ENCODE assay signal across 25 mouse cellular contexts in genomic region chr19:4891798-4892197, GRCm38 (mm10). TPM values are rescaled to one million over a fixed set of nuclear protein-coding genes. Genes with fewer than 3 reads are reported as not detected.
DNase-seq lines count a peak whose midpoint lies in the region; ATAC-seq lines count a peak whose summit lies in the region.
"Had no signal": no experiment of that assay in that cellular context is flagged by ENCODE, and none has a peak within 500 bp of the region (broad histone marks: within the 10 kb centered on the region; RNA-seq: fewer than 3 reads in every experiment).

No protein-coding gene starts in this region.

- peak; percentile 30 to 31 for DNase-seq in spleen, postnatal 36 days (ENCODE audit: low spot score in 2 of 2)
- no peak for DNase-seq in spleen, postnatal 14 days (ENCODE audit: low spot score in 2 of 2)
- peak; percentile 75 for DNase-seq in liver, embryonic 13.5 days
- no peak for DNase-seq in B cell, adult 2 months
- DNase-seq in limb, embryonic 10.5 days (ENCODE audit: low spot score): no peak
- DNase-seq in cerebellum, adult 9-10 months: no peak
- DNase-seq: adrenal gland, adult 2 months; cerebellum, adult 18-20 months; cerebellum, postnatal 25 days; embryo, embryonic 11 days; gastrocnemius, postnatal 36 days; kidney, adult 2 months; kidney, postnatal 10 days; layer of hippocampus, postnatal 36 days; lung, adult 2 months; lung, postnatal 14 days; right cerebral cortex, postnatal 14 days had no signal

- no peaks in the 10 kb centered on the region for H3K27me3 ChIP-seq in liver, embryonic 13.5 days
- no peaks in the 10 kb centered on the region for H3K27me3 ChIP-seq in limb, embryonic 10.5 days (ENCODE audit: low read depth, poor library complexity, severe bottlenecking)
- H3K27me3 ChIP-seq: forebrain, embryonic 12.5 days; limb, embryonic 12.5 days; midbrain, embryonic 13.5 days had no signal

- H3K4me1 ChIP-seq in liver, embryonic 13.5 days (replicated peaks): peaks cover 32% of the 10 kb centered on the region
- H3K4me1 ChIP-seq in limb, embryonic 10.5 days: no peaks in the 10 kb centered on the region
- H3K4me1 ChIP-seq: forebrain, embryonic 12.5 days; limb, embryonic 12.5 days; midbrain, embryonic 13.5 days had no signal

- peak overlapping the region; percentile 38 for H3K4me2 ChIP-seq in liver, embryonic 13.5 days
- H3K4me2 ChIP-seq: forebrain, embryonic 12.5 days; hindbrain, embryonic 14.5 days; limb, embryonic 12.5 days; midbrain, embryonic 13.5 days had no signal

- peak overlapping the region; percentile 16 for H3K4me3 ChIP-seq in liver, embryonic 13.5 days (replicated peaks)
- no peak overlapping the region for H3K4me3 ChIP-seq in limb, embryonic 10.5 days
- H3K4me3 ChIP-seq: forebrain, embryonic 12.5 days; limb, embryonic 12.5 days; midbrain, embryonic 13.5 days had no signal

- H3K36me3 ChIP-seq in liver, embryonic 13.5 days: no peaks in the 10 kb centered on the region
- H3K36me3 ChIP-seq in limb, embryonic 10.5 days: peaks cover 16% of the 10 kb centered on the region

- ATAC-seq in erythroblast, adult 5-6 weeks (replicated peaks; ENCODE audit: low FRiP score, poor library complexity, severe bottlenecking): peak; percentile 85
- ATAC-seq in liver, embryonic 13.5 days (ENCODE audit: low read depth): peak; percentile 97
- peak; percentile 87 for ATAC-seq in megakaryocyte-erythroid progenitor cell, adult 5-6 weeks (replicated peaks; ENCODE audit: low FRiP score, low TSS enrichment, poor library complexity, severe bottlenecking)
- ATAC-seq: CD4-positive, CD25-positive, alpha-beta regulatory T cell, adult 4 months; midbrain, embryonic 13.5 days had no signal

- H3K9ac ChIP-seq in liver, embryonic 13.5 days: peak overlapping the region; percentile 57
- H3K9ac ChIP-seq: forebrain, embryonic 12.5 days; hindbrain, embryonic 14.5 days; limb, embryonic 12.5 days; midbrain, embryonic 13.5 days had no signal

- H3K27ac ChIP-seq in liver, embryonic 13.5 days: peak overlapping the region; percentile 88
- no peak overlapping the region for H3K27ac ChIP-seq in limb, embryonic 10.5 days
- H3K27ac ChIP-seq: forebrain, embryonic 12.5 days; hindbrain, embryonic 14.5 days; limb, embryonic 12.5 days; midbrain, embryonic 13.5 days had no signal

- WGBS in liver, embryonic 13.5 days (ENCODE audit: insufficient replicate concordance): 20% methylated on average over 3 of the region's 3 CpGs
- whole genome bisulfite sequencing in limb, embryonic 10.5 days: 83% methylated on average over 3 of the region's 3 CpGs

- H3K9me3 ChIP-seq in liver, embryonic 13.5 days (replicated peaks): no peaks in the 10 kb centered on the region
- H3K9me3 ChIP-seq in limb, embryonic 10.5 days (replicated peaks): no peaks in the 10 kb centered on the region
- H3K9me3 ChIP-seq: forebrain, embryonic 12.5 days; limb, embryonic 12.5 days; midbrain, embryonic 13.5 days had no signal

RNA-seq across cellular contexts. Expression of gene Zdhhc24, which starts 13.3 kb away (rescaled TPM):
- 4.0 and 12.1 TPM in 2 replicates for total RNA-seq in erythroblast, adult 5-6 weeks (2015; ENCODE audit: low replicate concordance)
- total RNA-seq in erythroblast, adult 5-6 weeks (2017; ENCODE audit: low replicate concordance): 9.6 and 10.5 TPM in 2 replicates
- 11.2 and 11.5 TPM in 2 replicates for polyA plus RNA-seq in liver, embryonic 13.5 days (2015; fragmentation: Nextera tagmentation; extraction: Ambion mirVana)
- 16.5 and 20.3 TPM in 2 replicates for total RNA-seq in megakaryocyte-erythroid progenitor cell, adult 5-6 weeks (2014; fragmentation: Nextera tagmentation)
- 8.8 and 13.2 TPM in 2 replicates for total RNA-seq in megakaryocyte-erythroid progenitor cell, adult 5-6 weeks (2017)
- 7.0 and 8.5 TPM in 2 replicates for polyA plus RNA-seq in limb, embryonic 10.5 days (2016; fragmentation: Nextera tagmentation; extraction: Ambion mirVana)

RNA-seq across cellular contexts. Expression of gene Actn3, which starts 14.1 kb away (rescaled TPM):
- total RNA-seq in erythroblast, adult 5-6 weeks (2015; ENCODE audit: low replicate concordance): not detected in 2 replicates
- total RNA-seq in erythroblast, adult 5-6 weeks (2017; ENCODE audit: low replicate concordance): 0.56 TPM in 1 of 2 replicates, not detected in the other
- 0.74 and 0.82 TPM in 2 replicates for polyA plus RNA-seq in liver, embryonic 13.5 days (2015; fragmentation: Nextera tagmentation; extraction: Ambion mirVana)
- 2.2 and 4.0 TPM in 2 replicates for total RNA-seq in megakaryocyte-erythroid progenitor cell, adult 5-6 weeks (2014; fragmentation: Nextera tagmentation)
- 1.0 TPM in 1 of 2 replicates, not detected in the other for total RNA-seq in megakaryocyte-erythroid progenitor cell, adult 5-6 weeks (2017)
- polyA plus RNA-seq in limb, embryonic 10.5 days (2016; fragmentation: Nextera tagmentation; extraction: Ambion mirVana): 1.6 and 2.7 TPM in 2 replicates
- polyA plus RNA-seq: CD4-positive, CD25-positive, alpha-beta regulatory T cell, adult 4 months had no signal

RNA-seq across cellular contexts. Expression of gene Bbs1, which starts 14.6 kb away (rescaled TPM):
- total RNA-seq in erythroblast, adult 5-6 weeks (2015; ENCODE audit: low replicate concordance): 0.84 and 1.5 TPM in 2 replicates
- 0.42 and 1.2 TPM in 2 replicates for total RNA-seq in erythroblast, adult 5-6 weeks (2017; ENCODE audit: low replicate concordance)
- polyA plus RNA-seq in liver, embryonic 13.5 days (2015; fragmentation: Nextera tagmentation; extraction: Ambion mirVana): 0.80 and 1.1 TPM in 2 replicates
- total RNA-seq in megakaryocyte-erythroid progenitor cell, adult 5-6 weeks (2014; fragmentation: Nextera tagmentation): 1.5 and 2.5 TPM in 2 replicates
- total RNA-seq in megakaryocyte-erythroid progenitor cell, adult 5-6 weeks (2017): 0.65 TPM in 1 of 2 replicates, not detected in the other
- polyA plus RNA-seq in limb, embryonic 10.5 days (2016; fragmentation: Nextera tagmentation; extraction: Ambion mirVana): 5.1 and 9.0 TPM in 2 replicates
- total RNA-seq: monocyte, adult 5-6 weeks had no signal

RNA-seq across cellular contexts. Expression of gene Dpp3, which starts 36.3 kb away (rescaled TPM):
- 4.6 and 7.5 TPM in 2 replicates for total RNA-seq in erythroblast, adult 5-6 weeks (2015; ENCODE audit: low replicate concordance)
- 6.0 and 7.3 TPM in 2 replicates for total RNA-seq in erythroblast, adult 5-6 weeks (2017; ENCODE audit: low replicate concordance)
- 59.5 and 65.1 TPM in 2 replicates for polyA plus RNA-seq in liver, embryonic 13.5 days (2015; fragmentation: Nextera tagmentation; extraction: Ambion mirVana)
- 53.8 and 62.2 TPM in 2 replicates for total RNA-seq in megakaryocyte-erythroid progenitor cell, adult 5-6 weeks (2014; fragmentation: Nextera tagmentation)
- total RNA-seq in megakaryocyte-erythroid progenitor cell, adult 5-6 weeks (2017): 40.7 and 51.4 TPM in 2 replicates
- polyA plus RNA-seq in limb, embryonic 10.5 days (2016; fragmentation: Nextera tagmentation; extraction: Ambion mirVana): 196 and 198 TPM in 2 replicates

RNA-seq across cellular contexts. Expression of gene Ctsf, which starts 36.9 kb away (rescaled TPM):
- total RNA-seq in erythroblast, adult 5-6 weeks (2015; ENCODE audit: low replicate concordance): 79.7 and 90.9 TPM in 2 replicates
- total RNA-seq in erythroblast, adult 5-6 weeks (2017; ENCODE audit: low replicate concordance): 51.5 and 94.7 TPM in 2 replicates
- 23.6 and 25.3 TPM in 2 replicates for polyA plus RNA-seq in liver, embryonic 13.5 days (2015; fragmentation: Nextera tagmentation; extraction: Ambion mirVana)
- 1.3 and 2.9 TPM in 2 replicates for total RNA-seq in megakaryocyte-erythroid progenitor cell, adult 5-6 weeks (2014; fragmentation: Nextera tagmentation)
- total RNA-seq in megakaryocyte-erythroid progenitor cell, adult 5-6 weeks (2017): 2.7 and 7.5 TPM in 2 replicates
- 13.3 and 18.5 TPM in 2 replicates for polyA plus RNA-seq in limb, embryonic 10.5 days (2016; fragmentation: Nextera tagmentation; extraction: Ambion mirVana)
- total RNA-seq: monocyte, adult 5-6 weeks had no signal

Comparison
In these comparisons a context has a peak if more than half of its experiments do, and no peak if none do; other contexts are left out.
1. DNase-seq: peak in spleen, postnatal 36 days (2 of 2) and liver, embryonic 13.5 days (single experiment); none in spleen, postnatal 14 days (0 of 2), B cell, adult 2 months (0 of 2), limb, embryonic 10.5 days (single experiment) and cerebellum, adult 9-10 months (single experiment).
2. Peak in every context shown above with its lines, with median percentiles within 50 percentile points of each other: ATAC-seq.